Mouse (Mus musculus): Measurements from ENCODE around the gene Ngly1.
A peak's percentile ranks its signal among the peaks of the same experiment; 100 is the strongest.

The Ngly1 gene

GRCm38 (mm10) chr14:16249171-16249874, at the start of gene Ngly1, which contains the start of gene Oxsm:
Ngly1 (plus strand) TSS chr14:16249280.
Oxsm (minus strand) TSS chr14:16249808.
- DNase-seq (ENCODE audit: low read depth, low spot score), result peak; percentile 87

GRCm38 (mm10) chr14:16200220-16200912, 48.7 kb upstream of the Ngly1 start:
- DNase-seq (ENCODE audit: low read depth, low spot score), result no peak

GRCm38 (mm10) chr14:16200969-16201638, 48.0 kb upstream of the Ngly1 start:
- DNase-seq (ENCODE audit: low read depth, low spot score), result peak; percentile 71

- no peak for DNase-seq (ENCODE audit: low read depth, low spot score)
Measured at GRCm38 (mm10) chr14:16201673-16202072, 47.4 kb upstream of the Ngly1 start.

GRCm38 (mm10) chr14:16207722-16208121, 41.4 kb upstream of the Ngly1 start:
- no peak for DNase-seq (ENCODE audit: low read depth, low spot score)

- DNase-seq (ENCODE audit: low read depth, low spot score), result peak; percentile 47
Measured at GRCm38 (mm10) chr14:16219015-16219414, 30.1 kb upstream of the Ngly1 start.

- DNase-seq (ENCODE audit: low read depth, low spot score), result no peak
Measured at GRCm38 (mm10) chr14:16229395-16229794, 19.7 kb upstream of the Ngly1 start.

GRCm38 (mm10) chr14:16230581-16230980, 18.5 kb upstream of the Ngly1 start:
- DNase-seq (ENCODE audit: low read depth, low spot score), result no peak

GRCm38 (mm10) chr14:16233515-16233914, 15.6 kb upstream of the Ngly1 start:
- DNase-seq (ENCODE audit: low read depth, low spot score), result no peak

GRCm38 (mm10) chr14:16236466-16236865, 12.6 kb upstream of the Ngly1 start:
- no peak for DNase-seq (ENCODE audit: low read depth, low spot score)

- no peak for DNase-seq (ENCODE audit: low read depth, low spot score)
Measured at GRCm38 (mm10) chr14:16242193-16242815, 6.8 kb upstream of the Ngly1 start.

GRCm38 (mm10) chr14:16242947-16243602, 6.0 kb upstream of the Ngly1 start:
- peak; percentile 89 for DNase-seq (ENCODE audit: low read depth, low spot score)

- no peak for DNase-seq (ENCODE audit: low read depth, low spot score)
Measured at GRCm38 (mm10) chr14:16243603-16244209, 5.4 kb upstream of the Ngly1 start.

GRCm38 (mm10) chr14:16244370-16244769, 4.7 kb upstream of the Ngly1 start:
- DNase-seq (ENCODE audit: low read depth, low spot score), result no peak

GRCm38 (mm10) chr14:16245127-16245526, 4.0 kb upstream of the Ngly1 start:
- DNase-seq (ENCODE audit: low read depth, low spot score), result no peak

GRCm38 (mm10) chr14:16246340-16246912, 2.7 kb upstream of the Ngly1 start:
- DNase-seq (ENCODE audit: low read depth, low spot score), result no peak

- DNase-seq (ENCODE audit: low read depth, low spot score), result no peak
Measured at GRCm38 (mm10) chr14:16248135-16248534, 945 bp upstream of the Ngly1 start.

GRCm38 (mm10) chr14:16248603-16249157, 400 bp upstream of the Ngly1 start:
- DNase-seq (ENCODE audit: low read depth, low spot score), result no peak

GRCm38 (mm10) chr14:16250099-16250498, 1.0 kb downstream of the Ngly1 start:
- no peak for DNase-seq (ENCODE audit: low read depth, low spot score)

GRCm38 (mm10) chr14:16255745-16256144, 6.7 kb downstream of the Ngly1 start:
- DNase-seq (ENCODE audit: low read depth, low spot score), result no peak
